Mouse (Mus musculus) C2C12 (cell line): ENCODE results near the gene Ell2. TPM values are rescaled to one million over a fixed set of nuclear protein-coding genes. Genes with fewer than 3 reads are reported as not detected.

Experiments used
- H3K27me3 ChIP-seq: one replicate; pipeline ENCODE4 v1.6.1; 2011; ENCODE audit not compliant: control insufficient read depth, insufficient read depth, insufficient read length
- H3K36me3 ChIP-seq: one replicate; pipeline ENCODE4 v1.6.1; 2011; ENCODE audit not compliant: control insufficient read depth, insufficient read depth
- H3K4me3 ChIP-seq: one replicate; pipeline ENCODE4 v1.5.1; 2011; ENCODE audit warnings: mild to moderate bottlenecking, control low read depth; ENCODE audit not compliant: poor library complexity, insufficient read depth, severe bottlenecking
- H3K79me2 ChIP-seq: one replicate; pipeline ENCODE4 v1.6.1; 2011; ENCODE audit not compliant: control insufficient read depth, insufficient read depth
- H3K79me3 ChIP-seq: one replicate; pipeline ENCODE4 v1.6.1; 2011; ENCODE audit warnings: low read depth, control low read depth
- H3ac ChIP-seq: one replicate; pipeline ENCODE3; 2011; ENCODE audit warnings: low read depth; ENCODE audit not compliant: control insufficient read depth, insufficient read length
- CEBPB ChIP-seq: IDR thresholded peaks from one replicate; pipeline ENCODE4 v1.6.1; 2011; ENCODE audit warnings: low read depth, mild to moderate bottlenecking, control low read depth, moderate library complexity
- CTCF ChIP-seq: IDR thresholded peaks from one replicate; pipeline ENCODE4 v1.5.1; 2011; ENCODE audit not compliant: control insufficient read depth, insufficient read depth, insufficient read length
- FOSL1 ChIP-seq: IDR thresholded peaks from one replicate; pipeline ENCODE4 v1.8.0; 2011; ENCODE audit warnings: mild to moderate bottlenecking, low read length; ENCODE audit not compliant: poor library complexity, insufficient read depth, severe bottlenecking
- MAX ChIP-seq: IDR thresholded peaks from one replicate; pipeline ENCODE4 v1.6.1; 2011; ENCODE audit warnings: mild to moderate bottlenecking, control low read depth
- MYOD1 ChIP-seq: IDR thresholded peaks from one replicate; pipeline ENCODE4 v1.6.1; 2011; ENCODE audit warnings: low read depth; ENCODE audit not compliant: control insufficient read depth, insufficient read length
- MYOG ChIP-seq: IDR thresholded peaks from one replicate; pipeline ENCODE4 v1.6.1; 2011; ENCODE audit not compliant: control insufficient read depth, insufficient read length; ENCODE audit errors: extremely low read depth
- USF1 ChIP-seq: IDR thresholded peaks from one replicate; pipeline ENCODE4 v1.6.1; 2011; ENCODE audit warnings: low read depth, mild to moderate bottlenecking, control low read depth, moderate library complexity
- polyA plus RNA-seq: library from polyadenylated mRNA; unstranded; fragments of >200 nt; fragmentation: generic; extraction: Trizol; gene quantifications from one replicate; pipeline ENCODE4 v1.2.1, GENCODE M21; 2012; ENCODE audit warnings: missing spikeins

Ell2 gene
- polyA plus RNA-seq, 1 experiment, result 4.2 TPM

GRCm38 (mm10) chr13:75714407-75714806 lies 7.8 kb downstream of the Ell2 start:
- no peak overlapping the region for H3K4me3 ChIP-seq
- H3K79me2 ChIP-seq, result peaks cover 37% of the 10 kb centered on the region
- H3K36me3 ChIP-seq, result no peaks in the 10 kb centered on the region
- H3ac ChIP-seq, result no peak overlapping the region
- no peaks in the 10 kb centered on the region for H3K27me3 ChIP-seq
- peaks cover 9% of the 10 kb centered on the region for H3K79me3 ChIP-seq
- TF ChIP-seq MYOG, result no peak
- no peak for TF ChIP-seq USF1
- TF ChIP-seq CEBPB, result no peak
- no peak for TF ChIP-seq FOSL1
- TF ChIP-seq MYOD1, result no peak

- Histone ChIP-seq H3K79me3 (peaks cover 10% of the 10 kb centered on the region), H3K36me3 (no peaks in the 10 kb centered on the region), H3ac (no peak overlapping the region), H3K79me2 (peaks cover 23% of the 10 kb centered on the region), H3K27me3 (no peaks in the 10 kb centered on the region), H3K4me3 (no peak overlapping the region)
- no peak for TF ChIP-seq CEBPB
- TF ChIP-seq MYOD1, result no peak
- no peak for TF ChIP-seq CTCF
- TF ChIP-seq FOSL1, result no peak
- TF ChIP-seq USF1, result no peak
- no peak for TF ChIP-seq MAX
- TF ChIP-seq MYOG, result no peak
Measured at GRCm38 (mm10) chr13:75717638-75718302, 11.2 kb downstream of the Ell2 start.

- H3K79me3 ChIP-seq, result peaks cover 10% of the 10 kb centered on the region
- H3ac ChIP-seq, result no peak overlapping the region
- no peaks in the 10 kb centered on the region for H3K36me3 ChIP-seq
- H3K79me2 ChIP-seq, result peaks cover 23% of the 10 kb centered on the region
- H3K27me3 ChIP-seq, result no peaks in the 10 kb centered on the region
- no peak overlapping the region for H3K4me3 ChIP-seq
- no peak for TF ChIP-seq CEBPB
- TF ChIP-seq FOSL1, result no peak
- no peak for TF ChIP-seq MYOD1
- TF ChIP-seq MYOG, result no peak
- no peak for TF ChIP-seq USF1
- TF ChIP-seq MAX, result no peak
- no peak for TF ChIP-seq CTCF
Measured at GRCm38 (mm10) chr13:75718376-75718775, 11.8 kb downstream of the Ell2 start.

GRCm38 (mm10) chr13:75719645-75720044 lies 13.1 kb downstream of the Ell2 start:
- peaks cover 27% of the 10 kb centered on the region for H3K79me2 ChIP-seq
- peaks cover 10% of the 10 kb centered on the region for H3K79me3 ChIP-seq
- no peaks in the 10 kb centered on the region for H3K27me3 ChIP-seq
- H3K4me3 ChIP-seq, result no peak overlapping the region
- no peaks in the 10 kb centered on the region for H3K36me3 ChIP-seq
- no peak overlapping the region for H3ac ChIP-seq
- TF ChIP-seq MAX (no peak), FOSL1 (no peak), MYOG (no peak), USF1 (no peak), CTCF (no peak), CEBPB (no peak), MYOD1 (no peak)

GRCm38 (mm10) chr13:75726569-75727373 lies 20.2 kb downstream of the Ell2 start:
- Histone ChIP-seq H3K79me3 (peaks cover 1% of the 10 kb centered on the region), H3ac (no peak overlapping the region), H3K4me3 (no peak overlapping the region), H3K79me2 (peaks cover 8% of the 10 kb centered on the region), H3K27me3 (no peaks in the 10 kb centered on the region), H3K36me3 (no peaks in the 10 kb centered on the region)
- TF ChIP-seq MYOG (no peak), CEBPB (no peak), CTCF (no peak), MAX (no peak), USF1 (no peak), FOSL1 (no peak)
